Mouse (Mus musculus): ENCODE results near the gene Nicn1. TPM values are rescaled to one million over a fixed set of nuclear protein-coding genes. Genes with fewer than 3 reads are reported as not detected.
A peak's percentile ranks its signal among the peaks of the same experiment; 100 is the strongest.
"Not testable (repeated sequence)": the region's sequence is repeated elsewhere in the genome, so short reads cannot be mapped to it uniquely, and the experiment has no call there.

The Nicn1 gene
- polyA plus RNA-seq, 1 experiment from 2014 or later = 81.2 TPM

DNA sequence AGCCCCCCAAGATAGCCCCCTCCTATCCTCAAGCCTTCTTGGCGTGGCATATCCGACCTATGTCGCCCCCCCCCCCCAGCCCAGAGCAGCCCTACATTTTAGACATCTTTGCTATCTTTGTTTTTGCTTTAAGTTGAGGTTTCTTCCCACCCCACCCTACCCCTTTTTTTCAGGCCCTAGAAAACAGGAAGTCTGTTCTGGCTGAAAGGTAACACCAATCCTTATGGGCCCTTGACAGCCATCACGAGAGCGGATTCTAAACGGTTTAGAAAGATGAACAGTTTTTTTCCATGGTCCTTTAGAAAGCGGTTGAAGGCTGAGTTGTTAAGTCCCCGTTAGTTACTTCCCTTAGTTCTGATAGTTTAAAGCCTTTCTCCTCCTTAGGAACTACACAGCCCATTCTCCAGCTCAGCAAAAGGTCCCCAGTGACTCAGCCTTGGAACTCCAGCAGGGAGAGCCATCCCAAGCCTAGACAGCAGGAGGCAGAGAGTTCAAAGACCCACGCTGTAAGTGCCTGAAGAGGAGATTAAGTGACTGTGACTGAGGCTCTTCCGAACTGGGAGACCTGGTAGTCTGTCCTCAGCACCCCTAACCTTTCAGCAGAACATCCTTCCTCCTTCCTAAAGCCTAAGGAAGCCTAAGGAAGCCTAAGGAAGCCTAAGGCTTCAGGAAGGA is 23.8 kb upstream of the Nicn1 start:
- WGBS = 71% methylated on average over 10 of the region's 10 CpGs

DNA sequence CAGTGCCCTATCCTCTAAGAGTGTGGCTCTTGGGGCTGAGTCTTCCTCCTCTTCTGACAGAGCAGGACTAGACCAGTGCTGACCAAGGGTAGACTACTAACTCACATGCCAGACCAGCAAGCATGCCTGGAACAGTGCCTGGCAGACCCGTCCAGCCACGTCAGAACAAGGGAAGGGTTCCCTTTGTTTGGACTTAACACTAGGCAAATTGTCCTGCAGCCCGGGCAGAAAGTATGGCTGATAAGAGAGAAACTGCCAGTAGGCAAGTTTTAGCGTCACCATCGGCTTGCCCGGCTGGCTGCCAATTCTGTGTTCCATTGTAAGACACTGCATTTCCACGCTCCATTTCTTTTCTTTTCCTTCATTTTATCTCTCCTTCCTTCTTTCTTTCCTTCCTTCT is 22.5 kb upstream of the Nicn1 start:
- Histone ChIP-seq H3K4me3 (no peak overlapping the region), H3K4me1 (peaks cover 8% of the 10 kb centered on the region), H3K27ac (no peak overlapping the region), H3K4me2 (replicated peaks) (no peak overlapping the region), H3K9ac (no peak overlapping the region), H3K36me3 (no peaks in the 10 kb centered on the region), H3K27me3 (replicated peaks) (no peaks in the 10 kb centered on the region), H3K9me3 (no peaks in the 10 kb centered on the region)
- no peak for ATAC-seq (ENCODE audit: low FRiP score, low read depth)
- 84% methylated on average over 7 of the region's 7 CpGs for WGBS

More for the DNA sequence above, 23.8 kb upstream of the Nicn1 start:
- Histone ChIP-seq H3K36me3 (no peaks in the 10 kb centered on the region), H3K4me1 (peaks cover 19% of the 10 kb centered on the region), H3K27me3 (replicated peaks) (no peaks in the 10 kb centered on the region), H3K27ac (no peak overlapping the region), H3K4me3 (no peak overlapping the region), H3K4me2 (replicated peaks) (no peak overlapping the region), H3K9ac (no peak overlapping the region), H3K9me3 (no peaks in the 10 kb centered on the region)
- no peak for ATAC-seq (ENCODE audit: low FRiP score, low read depth)

DNA sequence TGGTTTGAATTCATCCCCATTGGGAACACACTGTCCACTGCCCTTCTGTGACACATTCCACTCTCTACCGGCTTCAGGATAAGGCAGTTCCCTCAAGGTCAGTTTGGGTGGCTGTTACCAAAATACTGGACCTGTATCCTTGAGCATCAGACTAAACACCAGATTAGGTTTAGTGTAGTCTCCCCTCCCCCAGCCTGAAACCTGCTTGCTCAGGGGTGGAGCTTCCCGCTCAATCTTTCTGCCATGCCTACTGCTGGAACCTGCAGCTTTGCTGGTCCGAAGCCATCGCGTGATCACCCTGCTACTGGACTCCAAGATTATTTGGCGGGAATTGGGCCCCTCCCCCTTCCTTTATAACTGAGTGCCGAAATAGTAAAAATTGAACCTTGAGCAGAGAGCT is 21.5 kb upstream of the Nicn1 start:
- not testable (repeated sequence) for H3K27me3 ChIP-seq (replicated peaks); ATAC-seq (ENCODE audit: low FRiP score, low read depth); H3K27ac ChIP-seq; H3K9me3 ChIP-seq; H3K4me3 ChIP-seq; H3K9ac ChIP-seq; H3K36me3 ChIP-seq; H3K4me1 ChIP-seq; H3K4me2 ChIP-seq (replicated peaks)
- WGBS = 90% methylated on average over 6 of the region's 7 CpGs

DNA sequence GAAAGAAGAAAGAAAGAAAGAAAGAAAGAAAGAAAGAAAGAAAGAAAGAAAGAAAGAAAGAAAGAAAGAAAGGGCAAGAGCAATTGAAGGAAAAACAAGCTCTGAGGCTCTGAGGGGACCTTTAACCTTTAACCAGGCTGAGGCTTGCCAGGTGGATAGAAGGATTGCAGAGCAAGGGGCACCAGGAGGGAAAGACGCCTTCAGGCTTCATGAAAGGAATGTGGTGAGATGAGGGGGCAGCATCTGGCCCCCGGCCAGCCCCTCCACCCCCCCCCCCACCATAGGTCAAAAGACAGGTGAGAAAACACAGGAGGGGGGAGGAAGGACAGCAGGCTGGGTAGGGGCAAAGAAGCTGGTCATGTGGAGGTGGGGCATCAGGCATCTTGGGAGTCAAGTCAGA is 18.3 kb upstream of the Nicn1 start:
- Histone ChIP-seq H3K27me3 (replicated peaks) (no peaks in the 10 kb centered on the region), H3K9me3 (no peaks in the 10 kb centered on the region), H3K9ac (no peak overlapping the region), H3K36me3 (no peaks in the 10 kb centered on the region), H3K4me2 (replicated peaks) (no peak overlapping the region), H3K4me3 (no peak overlapping the region), H3K27ac (no peak overlapping the region), H3K4me1 (no peaks in the 10 kb centered on the region)
- ATAC-seq (ENCODE audit: low FRiP score, low read depth) = no peak
- 35% methylated on average over 2 of the region's 2 CpGs for WGBS

DNA sequence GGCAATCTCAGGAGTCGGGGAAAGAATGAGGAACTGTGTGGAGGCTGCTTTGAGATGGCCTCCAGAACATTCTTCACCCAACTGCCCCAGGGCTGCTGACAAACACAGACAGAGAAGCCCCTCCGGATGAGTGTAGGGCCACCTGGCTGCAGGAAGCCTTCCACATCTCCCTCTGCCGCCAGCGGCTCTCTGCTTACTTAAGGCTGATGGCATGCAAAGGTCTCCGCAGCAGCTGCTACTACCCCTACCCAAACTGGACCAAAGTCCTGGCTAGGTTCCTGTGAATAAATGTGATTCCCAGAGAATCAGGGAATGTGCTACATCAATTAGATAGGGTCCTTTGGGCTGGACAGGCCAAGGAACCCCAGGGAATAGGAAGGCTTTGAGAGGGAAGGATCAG is 17.5 kb upstream of the Nicn1 start:
- WGBS = 80% methylated on average over 5 of the region's 5 CpGs

DNA sequence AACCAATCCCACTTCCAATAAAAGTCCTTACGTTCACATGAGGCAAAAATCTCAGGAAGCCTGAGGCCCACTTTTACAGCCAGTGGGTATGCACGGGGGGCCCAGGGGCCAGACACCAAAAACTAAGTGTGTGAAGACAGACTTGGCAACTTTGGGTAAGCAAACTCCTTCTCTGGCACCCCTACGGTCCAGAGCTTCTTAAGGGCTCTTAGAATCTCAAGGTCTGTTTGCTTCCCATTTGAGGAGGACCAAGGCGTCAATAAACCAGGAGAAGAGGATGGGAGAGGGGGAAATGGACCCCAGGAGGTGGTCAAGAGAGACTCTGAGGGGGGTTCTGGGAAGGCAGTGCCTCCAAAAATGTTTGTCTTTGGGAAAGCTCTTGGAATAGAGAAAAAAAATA is 16.7 kb upstream of the Nicn1 start:
- no peaks in the 10 kb centered on the region for H3K9me3 ChIP-seq
- no peak overlapping the region for H3K4me3 ChIP-seq
- no peak overlapping the region for H3K27ac ChIP-seq
- 70% methylated on average over 4 of the region's 4 CpGs for WGBS
- no peaks in the 10 kb centered on the region for H3K27me3 ChIP-seq (replicated peaks)
- no peaks in the 10 kb centered on the region for H3K4me1 ChIP-seq
- no peak for ATAC-seq (ENCODE audit: low FRiP score, low read depth)
- H3K9ac ChIP-seq = no peak overlapping the region
- H3K4me2 ChIP-seq (replicated peaks) = no peak overlapping the region
- no peaks in the 10 kb centered on the region for H3K36me3 ChIP-seq

More for the DNA sequence above, 17.5 kb upstream of the Nicn1 start:
- Histone ChIP-seq H3K36me3 (no peaks in the 10 kb centered on the region), H3K4me2 (replicated peaks) (no peak overlapping the region), H3K4me3 (no peak overlapping the region), H3K27me3 (replicated peaks) (no peaks in the 10 kb centered on the region), H3K27ac (no peak overlapping the region), H3K4me1 (no peaks in the 10 kb centered on the region), H3K9ac (no peak overlapping the region), H3K9me3 (no peaks in the 10 kb centered on the region)
- no peak for ATAC-seq (ENCODE audit: low FRiP score, low read depth)

DNA sequence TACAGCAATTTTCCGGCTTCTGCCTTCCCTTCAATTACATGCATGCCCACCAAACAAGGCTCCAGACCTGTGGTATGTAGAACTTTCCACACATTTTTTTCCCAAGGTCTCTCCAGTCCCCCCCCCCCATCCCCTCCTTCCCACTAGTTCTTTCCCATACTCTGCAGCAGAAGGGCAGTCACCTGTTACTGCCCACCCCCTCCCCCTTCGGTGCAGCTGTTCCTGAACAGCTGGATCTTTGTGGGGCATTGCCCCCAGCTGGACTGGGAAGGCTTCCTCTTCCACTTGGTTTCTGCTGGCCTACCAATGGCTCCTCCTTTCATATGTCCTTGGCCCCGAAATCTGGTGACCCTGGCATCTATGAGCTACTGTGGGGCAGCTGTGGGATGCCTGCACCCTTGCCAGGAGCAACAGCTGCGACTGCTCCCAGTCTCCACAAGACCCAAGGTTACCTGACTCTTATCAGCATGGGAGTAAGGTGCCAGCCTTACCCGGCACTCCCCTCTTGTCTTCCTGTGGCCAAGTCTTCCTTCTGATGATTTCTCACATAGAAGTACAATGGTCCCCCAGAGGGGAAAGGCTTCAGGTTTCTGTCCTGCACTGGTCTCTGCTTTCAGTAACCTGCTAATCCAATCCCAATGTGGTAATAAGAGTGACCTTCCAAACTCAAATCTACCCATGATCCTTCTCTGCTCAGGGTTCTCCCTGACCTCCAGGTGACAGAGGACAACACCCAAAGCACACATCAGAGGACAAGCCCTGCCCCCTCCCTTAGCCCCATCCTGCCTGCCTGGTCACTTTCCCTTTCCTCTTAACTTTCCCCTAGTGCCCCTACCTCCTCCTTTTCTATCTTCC is 15.5 kb upstream of the Nicn1 start:
- no peak overlapping the region for H3K4me3 ChIP-seq
- no peaks in the 10 kb centered on the region for H3K27me3 ChIP-seq (replicated peaks)
- no peak overlapping the region for H3K9ac ChIP-seq
- no peak overlapping the region for H3K27ac ChIP-seq
- no peaks in the 10 kb centered on the region for H3K36me3 ChIP-seq
- no peak for ATAC-seq (ENCODE audit: low FRiP score, low read depth)
- no peak overlapping the region for H3K4me2 ChIP-seq (replicated peaks)
- no peaks in the 10 kb centered on the region for H3K4me1 ChIP-seq
- 73% methylated on average over 5 of the region's 5 CpGs for WGBS
- H3K9me3 ChIP-seq = no peaks in the 10 kb centered on the region

DNA sequence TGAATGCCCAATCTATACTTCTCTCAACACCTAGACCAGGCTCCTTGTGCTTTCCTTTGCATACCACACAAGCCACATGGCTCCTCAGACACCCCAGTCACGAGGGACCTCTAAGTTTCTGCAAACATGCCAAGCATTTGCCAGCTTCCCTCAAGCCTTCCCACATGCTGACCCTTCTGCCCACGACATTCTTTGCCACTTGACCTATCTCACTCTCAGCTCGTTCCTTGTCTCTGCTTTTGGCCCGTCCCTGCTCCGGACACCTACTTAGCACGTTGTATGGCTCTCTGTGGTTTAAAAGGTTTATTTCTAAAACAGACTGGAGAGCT is 14.9 kb upstream of the Nicn1 start:
- Histone ChIP-seq H3K36me3 (no peaks in the 10 kb centered on the region), H3K4me1 (no peaks in the 10 kb centered on the region), H3K27ac (no peak overlapping the region), H3K9ac (no peak overlapping the region), H3K9me3 (no peaks in the 10 kb centered on the region), H3K4me2 (replicated peaks) (no peak overlapping the region), H3K4me3 (no peak overlapping the region), H3K27me3 (replicated peaks) (no peaks in the 10 kb centered on the region)
- no peak for ATAC-seq (ENCODE audit: low FRiP score, low read depth)
- WGBS = 71% methylated on average over 6 of the region's 6 CpGs

DNA sequence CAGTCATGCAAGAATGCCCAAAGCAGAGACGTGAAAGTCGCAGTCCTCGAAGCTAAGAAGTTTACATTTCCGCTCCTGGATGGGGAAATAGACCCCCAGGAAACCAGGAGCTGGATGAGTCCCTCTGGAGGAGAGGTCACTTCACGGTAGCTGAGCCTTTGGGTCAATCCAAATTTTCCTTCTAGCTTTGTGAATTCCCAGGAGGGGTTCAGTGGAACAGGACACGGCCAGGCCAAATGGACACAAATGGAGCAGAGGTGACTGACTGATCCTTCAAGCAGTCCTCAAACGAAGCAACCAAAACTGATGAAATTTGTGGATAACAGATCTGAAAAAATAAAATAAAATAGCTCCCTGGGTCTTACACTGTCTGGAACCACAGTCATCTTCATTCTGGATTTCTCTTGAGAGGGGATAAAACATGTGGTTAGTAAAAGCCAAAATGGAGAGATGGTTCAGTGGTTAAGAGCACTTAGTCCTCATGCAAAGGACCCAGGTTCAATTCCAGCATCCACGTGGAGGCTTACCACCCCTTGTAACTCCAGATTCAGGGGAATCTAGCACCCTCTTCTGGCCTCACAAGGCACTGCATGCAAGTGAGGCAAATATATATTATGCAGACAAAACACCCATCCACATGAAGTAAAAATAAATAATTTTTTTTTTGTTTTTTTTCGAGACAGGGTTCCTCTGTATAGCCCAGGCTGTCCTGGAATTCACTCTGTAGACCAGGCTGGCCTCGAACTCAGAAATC is 11.4 kb upstream of the Nicn1 start:
- Histone ChIP-seq H3K4me1 (no peaks in the 10 kb centered on the region), H3K9ac (no peak overlapping the region), H3K9me3 (no peaks in the 10 kb centered on the region), H3K4me3 (no peak overlapping the region), H3K36me3 (no peaks in the 10 kb centered on the region), H3K27ac (no peak overlapping the region), H3K27me3 (replicated peaks) (no peaks in the 10 kb centered on the region), H3K4me2 (replicated peaks) (no peak overlapping the region)
- no peak for ATAC-seq (ENCODE audit: low FRiP score, low read depth)
- WGBS = 73% methylated on average over 10 of the region's 10 CpGs

DNA sequence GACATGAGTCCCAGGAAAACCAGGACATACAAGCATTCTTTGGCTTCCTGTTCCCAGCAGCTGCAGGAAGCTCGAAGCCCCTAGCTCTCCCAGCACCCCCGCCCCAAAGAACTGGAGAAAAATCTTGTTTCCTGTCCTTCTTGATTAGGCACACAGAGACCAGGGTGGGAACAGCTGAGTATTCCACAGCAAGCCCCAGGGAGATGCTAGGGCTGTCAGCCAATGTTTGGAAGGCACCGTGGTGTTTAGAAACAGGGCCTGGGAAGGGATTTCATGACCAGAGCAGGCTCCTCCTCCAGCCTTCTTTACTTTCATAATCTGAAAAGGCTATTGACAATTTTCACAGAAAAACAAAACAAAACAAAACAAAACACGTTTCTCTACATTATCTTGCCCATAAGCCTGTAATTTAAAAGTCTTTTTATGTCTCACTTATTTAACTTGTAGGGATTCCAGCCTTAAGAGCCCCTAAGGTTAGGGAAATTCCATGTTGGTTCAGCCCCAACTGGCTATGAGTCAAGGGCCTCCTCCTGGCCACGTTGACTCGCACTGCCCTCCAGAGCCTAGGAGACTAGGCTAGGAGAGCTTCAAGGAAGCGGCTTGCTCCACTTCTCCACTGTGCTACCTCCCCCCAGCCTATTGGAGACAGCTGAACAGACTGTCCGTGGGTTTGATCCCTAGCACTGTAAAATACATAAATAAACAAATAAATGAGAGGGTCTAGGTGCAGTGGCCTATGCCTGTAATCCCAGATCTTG is 10.0 kb upstream of the Nicn1 start:
- no peaks in the 10 kb centered on the region for H3K9me3 ChIP-seq
- no peak overlapping the region for H3K4me2 ChIP-seq (replicated peaks)
- no peaks in the 10 kb centered on the region for H3K4me1 ChIP-seq
- H3K27me3 ChIP-seq (replicated peaks) = no peaks in the 10 kb centered on the region
- no peaks in the 10 kb centered on the region for H3K36me3 ChIP-seq
- H3K27ac ChIP-seq = no peak overlapping the region
- WGBS = 58% methylated on average over 8 of the region's 8 CpGs
- no peak overlapping the region for H3K4me3 ChIP-seq
- no peak for ATAC-seq (ENCODE audit: low FRiP score, low read depth)
- H3K9ac ChIP-seq = no peak overlapping the region

DNA sequence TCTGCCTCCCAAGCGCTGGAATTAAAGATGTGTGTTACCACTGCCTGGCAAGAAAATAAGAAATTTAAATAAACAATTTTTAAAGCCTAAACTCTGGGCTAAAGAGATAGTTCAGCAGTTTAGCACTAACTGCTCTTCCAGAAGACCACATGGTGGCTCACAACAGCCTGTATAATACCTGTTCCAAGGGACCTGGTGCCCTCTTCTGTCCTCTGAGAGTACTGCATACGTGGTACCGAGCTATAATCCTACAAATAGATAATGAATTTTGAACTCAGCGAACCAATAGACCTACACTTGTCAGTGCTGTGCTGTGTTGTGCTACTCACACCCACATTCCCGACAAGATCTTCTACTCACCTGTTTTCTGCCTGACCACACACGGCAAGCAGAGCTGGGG is 5.8 kb upstream of the Nicn1 start:
- Histone ChIP-seq H3K4me1 (no peaks in the 10 kb centered on the region), H3K27ac (no peak overlapping the region), H3K4me3 (no peak overlapping the region), H3K27me3 (replicated peaks) (no peaks in the 10 kb centered on the region), H3K36me3 (no peaks in the 10 kb centered on the region), H3K4me2 (replicated peaks) (no peak overlapping the region), H3K9ac (no peak overlapping the region), H3K9me3 (no peaks in the 10 kb centered on the region)
- WGBS = 18% methylated on average over 6 of the region's 6 CpGs
- ATAC-seq (ENCODE audit: low FRiP score, low read depth) = peak; percentile 70

All from neural tube, embryonic 12.5 days (tissue).